Mouse (Mus musculus) layer of hippocampus, postnatal 14 days (tissue): ENCODE measurements around the gene Grn. TPM values are rescaled to one million over a fixed set of nuclear protein-coding genes. Genes with fewer than 3 reads are reported as not detected.

Experiments used
- DNase-seq, 2 experiments: peaks; one replicate each; pipeline ENCODE4 v3.0.0; 2021 to 2022; ENCODE audit warnings: low spot score in 2 of 2, mixed read lengths in 1 of 2
- total RNA-seq, 2 experiments: library from RNA; stranded (reverse); gene quantifications; 2 replicates each; pipeline ENCODE4 v1.2.3; 2021

Grn gene
- total RNA-seq, 2 experiments from 2014 or later = 82.3 to 87.4 TPM

DNA sequence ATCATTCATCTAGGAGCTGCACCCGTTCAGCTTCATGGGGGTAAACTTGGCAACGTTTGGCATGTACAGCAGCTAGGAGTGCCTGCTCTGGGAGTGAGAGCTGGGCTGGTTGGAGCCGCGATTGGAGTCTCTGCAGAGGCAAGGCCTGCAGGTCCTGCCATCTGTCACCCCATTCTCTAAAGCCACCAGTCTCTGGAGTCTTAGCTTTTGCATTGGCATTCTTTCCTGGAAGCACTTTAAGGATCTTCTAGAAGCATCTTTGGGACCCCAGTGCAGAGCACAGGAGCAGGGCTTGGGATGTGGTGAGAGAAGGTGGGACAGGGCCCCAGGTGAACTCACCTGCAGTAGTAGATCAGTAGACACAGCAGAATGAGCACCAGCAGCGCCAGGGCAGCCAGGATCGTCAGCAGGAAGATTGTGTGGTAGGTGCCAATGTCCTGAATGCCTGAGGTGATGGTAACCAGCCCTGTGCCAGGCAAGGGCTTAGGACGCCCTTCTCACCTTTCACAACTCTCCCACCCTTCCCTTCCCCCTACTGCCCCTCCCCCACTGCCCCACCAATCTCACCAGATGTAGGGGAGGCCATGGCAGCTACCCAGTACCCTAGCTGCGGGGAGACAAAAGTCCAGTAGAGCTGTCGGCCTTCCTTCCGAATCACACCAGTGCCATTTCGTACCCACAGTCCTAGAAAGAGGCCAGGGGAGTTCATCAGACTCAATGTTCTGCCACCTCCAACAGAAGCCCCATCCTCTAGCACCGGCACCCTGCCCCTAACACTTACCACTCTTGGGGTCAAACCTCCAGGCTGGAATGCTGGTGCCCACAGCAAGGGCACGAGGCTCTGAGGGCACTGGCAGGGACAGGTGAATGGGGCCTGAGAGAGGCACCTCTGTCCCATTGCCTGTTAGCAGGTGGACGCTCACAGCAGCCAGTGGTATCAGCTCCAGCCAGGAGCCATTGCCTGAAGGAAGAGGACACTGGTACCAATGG is 9.3 kb downstream of the Grn start:
- peak in 1 of 2 experiments; percentile 41 for DNase-seq

DNA sequence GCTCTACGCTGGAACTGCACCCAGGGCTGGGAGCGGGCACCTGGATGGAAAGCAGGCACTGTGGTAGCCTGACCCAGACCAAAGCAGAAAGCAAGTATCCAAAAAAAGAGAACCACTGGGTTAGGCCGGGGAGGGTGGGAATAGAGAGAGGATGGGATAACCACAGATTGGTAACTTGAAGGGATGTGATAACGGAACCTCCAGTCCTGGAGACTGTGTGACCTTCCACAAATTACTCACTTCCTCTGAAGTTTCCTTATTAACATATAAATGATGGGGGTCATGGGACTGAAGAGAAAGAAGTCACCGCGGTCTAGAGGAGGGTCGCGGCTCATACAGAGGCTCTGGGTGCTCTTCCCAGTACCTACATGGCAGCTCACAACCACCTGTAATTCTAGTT is 10.1 kb downstream of the Grn start:
- DNase-seq = no peak

DNA sequence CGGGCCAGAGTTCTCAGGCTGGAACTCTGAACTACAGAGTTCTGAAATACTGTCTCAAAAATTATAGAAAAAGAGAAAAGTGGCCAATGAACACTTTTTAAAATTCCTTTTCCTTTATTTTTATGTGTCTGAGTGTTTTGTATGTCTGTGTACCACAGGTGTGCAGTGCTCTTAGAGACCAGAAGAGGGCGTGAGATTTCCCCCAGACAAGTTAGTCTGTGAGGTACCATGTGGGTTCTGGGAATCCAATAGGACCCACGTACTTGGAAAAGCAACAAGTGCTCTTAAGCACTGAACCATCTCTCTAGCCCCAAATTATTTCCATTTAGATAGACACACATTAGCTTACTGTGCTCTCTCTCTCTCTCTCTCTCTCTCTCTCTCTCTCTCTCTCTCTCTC is 11.3 kb downstream of the Grn start:
- no peak for DNase-seq

GRCm38 (mm10) chr11:102442089-102442488 is 12.0 kb downstream of the Grn start:
- DNase-seq = no peak

- no peak for DNase-seq
Observed at GRCm38 (mm10) chr11:102443740-102444139, 13.6 kb downstream of the Grn start.

DNA sequence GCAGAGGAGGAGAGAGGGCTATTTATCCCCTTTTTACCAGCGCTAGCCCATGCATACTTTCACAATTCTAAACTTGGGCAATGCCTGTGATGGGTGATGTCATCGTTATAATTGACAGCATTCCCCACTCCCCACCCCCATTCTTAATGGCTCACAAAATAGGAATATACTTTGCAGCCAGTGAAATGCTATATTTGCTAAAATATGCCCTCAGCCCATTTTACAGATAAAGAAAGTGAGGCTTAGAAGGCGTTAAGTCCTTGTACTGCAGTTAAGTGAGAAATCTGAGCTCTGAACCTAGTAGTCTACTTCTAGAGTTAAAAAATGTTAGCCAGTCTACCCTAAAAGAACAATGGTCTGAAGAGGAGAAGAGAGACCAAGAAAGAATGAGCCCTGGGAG is 14.2 kb downstream of the Grn start:
- DNase-seq = no peak

GRCm38 (mm10) chr11:102444781-102445180 is 14.7 kb downstream of the Grn start:
- no peak for DNase-seq

- DNase-seq = no peak
Observed at GRCm38 (mm10) chr11:102445264-102445890, 15.3 kb downstream of the Grn start.

DNA sequence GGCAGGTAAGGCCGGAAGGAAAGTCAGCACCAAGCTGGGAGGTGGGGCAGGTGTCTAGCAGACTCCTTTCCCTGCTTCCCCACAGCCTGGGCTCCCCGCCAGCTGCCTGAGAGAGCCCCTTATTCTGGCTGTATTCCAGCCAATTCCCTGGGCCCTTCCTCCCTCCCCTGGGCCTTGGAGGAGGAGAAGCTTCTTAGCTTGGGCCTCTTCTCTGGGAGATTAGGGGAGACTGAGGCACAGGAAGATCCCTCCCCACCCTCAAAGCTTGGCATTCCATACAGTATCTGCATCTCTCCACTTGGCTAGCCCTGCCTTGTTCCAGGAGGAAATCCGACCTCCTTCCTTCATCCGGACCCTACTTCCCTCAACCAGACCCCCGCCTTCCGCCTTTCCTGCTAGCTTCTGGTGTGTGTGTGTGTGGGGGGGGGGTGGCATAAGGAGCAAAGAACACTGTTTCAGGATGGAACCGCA is 15.8 kb downstream of the Grn start:
- DNase-seq = peak in 1 of 2 experiments; percentile 57

- DNase-seq = peak; percentile 48 to 49
Observed at GRCm38 (mm10) chr11:102446581-102447461, 16.7 kb downstream of the Grn start.

DNA sequence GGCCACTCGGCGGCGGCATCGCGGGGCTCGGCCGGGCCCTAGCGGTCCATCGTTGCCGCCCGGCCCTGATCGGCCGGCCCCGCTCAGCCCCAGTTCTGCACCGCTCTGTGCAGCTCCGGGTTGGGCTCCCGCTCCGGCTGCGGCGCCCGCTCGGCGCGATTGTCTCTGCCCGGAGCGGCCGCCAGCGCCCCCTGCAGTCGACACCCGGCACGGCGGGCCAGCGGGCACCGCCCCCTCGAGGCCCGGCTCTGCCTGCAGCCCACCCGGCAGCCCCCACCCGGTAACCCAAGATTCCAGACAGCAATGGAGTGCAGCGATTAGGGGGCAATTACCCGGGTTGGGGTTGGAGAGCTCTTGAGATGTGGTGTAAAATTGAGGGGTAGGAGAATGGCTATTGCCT is 17.4 kb downstream of the Grn start, which contains the start of gene Fam171a2:
TSS of gene Fam171a2 (minus strand) at position 186 of the 400 bp plus-strand sequence.
- DNase-seq = peak; percentile 79 to 83

DNA sequence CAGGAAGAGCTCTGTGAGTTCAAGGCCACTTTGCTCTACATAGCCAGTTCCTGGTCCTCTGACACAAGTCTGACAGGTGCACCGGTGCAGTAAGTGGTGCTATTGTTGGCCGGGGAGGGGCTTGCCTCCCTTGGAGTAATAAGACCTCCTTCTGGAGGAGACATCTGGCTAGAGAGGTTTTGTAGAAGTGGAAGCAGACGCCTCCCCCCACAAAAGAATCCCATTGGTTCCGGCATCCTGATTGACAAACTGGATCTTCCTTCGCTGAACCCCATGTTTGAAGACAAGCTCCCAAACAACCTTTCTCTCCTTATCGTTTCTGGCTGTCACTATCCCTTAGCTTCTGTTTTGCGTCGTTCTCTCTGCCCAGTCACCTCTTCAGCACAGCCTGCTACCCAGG is 18.2 kb downstream of the Grn start:
- DNase-seq = peak in 1 of 2 experiments; percentile 48

- DNase-seq = no peak
Observed at GRCm38 (mm10) chr11:102449043-102450008, 19.2 kb downstream of the Grn start.

GRCm38 (mm10) chr11:102453131-102453530 is 23.0 kb downstream of the Grn start:
- DNase-seq = no peak

DNA sequence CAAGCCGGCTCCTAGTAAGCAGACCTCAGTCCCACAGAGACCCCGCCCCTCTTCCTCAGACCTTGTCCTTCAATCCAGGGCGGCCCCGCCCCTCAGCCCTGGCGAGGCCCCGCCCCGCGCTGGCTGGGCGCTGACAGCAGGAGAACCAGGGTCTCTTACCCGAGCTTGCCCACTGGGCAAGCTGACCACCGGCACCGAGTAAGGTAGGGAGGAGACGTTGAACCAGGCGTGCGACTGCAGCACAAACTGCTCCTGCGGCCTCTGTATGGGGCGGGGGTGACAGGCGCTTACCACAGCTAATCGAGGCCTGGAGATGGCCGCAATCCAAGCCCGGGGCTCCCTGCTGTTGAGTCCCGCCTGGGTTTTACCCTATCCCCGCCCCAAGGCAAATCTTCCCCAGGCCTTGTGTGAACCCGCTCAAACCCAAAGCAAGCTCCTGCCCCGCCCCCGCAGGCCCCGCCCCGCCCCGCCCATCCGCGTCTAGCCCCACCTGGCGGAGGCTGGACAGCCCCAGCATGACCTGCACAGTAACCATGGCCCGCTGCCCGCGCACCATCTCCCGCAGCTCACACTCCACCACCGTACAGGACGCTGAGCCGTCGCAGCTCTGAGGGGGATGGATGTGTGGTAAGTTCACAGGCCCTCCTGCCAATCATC is 25.8 kb downstream of the Grn start:
- peak; percentile 42 to 57 for DNase-seq

DNA sequence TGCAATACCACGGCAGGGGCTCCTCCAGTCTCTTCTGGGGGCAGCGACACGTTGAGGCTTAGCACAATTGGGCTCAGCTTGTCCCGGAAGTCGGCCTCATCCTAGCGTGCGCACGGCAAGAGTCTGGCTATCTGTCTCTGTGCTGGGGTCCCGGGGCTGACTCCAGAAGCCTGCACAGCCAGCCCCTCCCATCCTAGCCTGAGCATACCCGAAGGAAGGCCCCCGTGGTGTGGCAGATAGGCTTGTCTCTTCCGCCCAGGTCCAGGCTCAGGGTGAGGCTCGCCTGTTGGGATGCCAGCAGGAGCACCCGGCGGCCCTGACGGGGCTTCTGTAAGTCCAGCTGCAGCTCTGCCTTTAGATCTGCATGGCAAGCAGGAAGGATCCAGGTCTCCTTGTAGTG is 30.4 kb downstream of the Grn start:
- DNase-seq = no peak

DNA sequence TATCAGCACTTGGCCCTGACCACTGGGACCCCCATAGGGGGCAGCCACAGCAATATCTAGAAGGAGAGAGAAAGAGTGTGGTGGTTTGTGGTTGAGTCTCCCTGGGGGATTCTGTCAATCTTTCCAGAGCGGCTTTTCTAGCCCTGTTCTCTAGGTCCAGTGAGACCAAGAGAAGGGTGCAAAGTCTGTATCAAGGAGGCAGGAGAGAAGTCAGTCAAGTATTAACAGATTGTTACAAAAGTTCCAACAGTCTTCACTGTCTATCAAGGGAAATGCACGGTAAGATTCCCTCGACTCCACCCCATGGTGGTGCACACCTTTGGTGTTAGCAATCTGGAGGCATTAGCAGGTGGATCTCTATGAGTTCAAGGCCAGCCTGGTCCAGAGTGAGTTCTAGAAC is 31.6 kb downstream of the Grn start:
- no peak for DNase-seq

- no peak for DNase-seq
Observed at GRCm38 (mm10) chr11:102464901-102465300, 34.8 kb downstream of the Grn start.

- DNase-seq = peak; percentile 53 to 54
Observed at GRCm38 (mm10) chr11:102465713-102466436, 35.8 kb downstream of the Grn start.
